Mouse (Mus musculus) left cerebral cortex, postnatal 10 days (tissue): ENCODE measurements around the gene Celf6. TPM values are rescaled to one million over a fixed set of nuclear protein-coding genes. Genes with fewer than 3 reads are reported as not detected.

Source experiments
- DNase-seq, 2 experiments: peaks; one replicate each; pipeline ENCODE4 v3.0.0; 2021 to 2022; ENCODE audit warnings: low spot score in 2 of 2, mixed read lengths in 1 of 2; ENCODE audit errors: extremely low spot score in 1 of 2
- intact Hi-C: fragments of 180-260 bp; cut with DNase I; formaldehyde crosslinking; loops from one replicate; pipeline ENCODE4 v1.15.1; 2025
- total RNA-seq, 2 experiments: library from RNA; stranded (reverse); gene quantifications; 2 replicates each; pipeline ENCODE4 v1.2.3; 2021

The Celf6 gene
- total RNA-seq, 2 experiments from 2014 or later = 37.5 to 40.1 TPM

DNA sequence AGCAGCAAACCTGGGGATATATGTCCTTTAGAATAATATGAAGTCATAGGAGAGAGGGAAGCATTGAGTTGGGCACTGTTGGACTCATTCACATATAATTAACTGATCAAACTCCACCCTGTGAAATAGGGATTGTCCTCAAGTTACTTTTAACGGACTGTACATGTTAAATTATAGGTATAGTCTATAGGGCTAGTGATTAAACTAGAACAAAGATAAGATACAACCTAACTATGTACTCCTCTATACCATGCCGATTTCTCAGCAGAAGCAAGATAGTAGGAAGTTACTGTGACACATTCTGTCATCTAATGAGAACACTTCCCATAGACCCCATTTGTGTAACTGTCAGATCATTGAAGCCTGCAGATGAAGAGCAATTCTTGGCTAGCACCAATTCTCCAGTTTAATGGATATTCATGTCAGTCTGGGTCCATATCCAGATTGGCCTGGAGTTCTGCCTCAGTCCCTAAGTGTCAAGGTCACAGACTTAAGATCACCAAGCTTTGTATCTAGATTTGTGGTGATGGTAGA lies 76.8 kb downstream of the Celf6 start:
- intact Hi-C loops = loop anchor here (5.0 kb wide), 1 partner anchor 37 kb away; the partner anchor contains the start of gene Parp6
- DNase-seq = no peak

GRCm38 (mm10) chr9:59655958-59656634 lies 78.4 kb downstream of the Celf6 start, which contains the start of gene Pkm:
Gene Pkm, plus strand, starts transcription at chr9:59656368.
- intact Hi-C loops = no loop called here
- peak; percentile 96 to 97 for DNase-seq

Other genes with a start within 250 kb of the Celf6 start
- gene Bbs4, start 224.4 kb upstream of the Celf6 start, total RNA-seq = 10 to 100 TPM; 38.5 to 39.5 TPM
- gene Arih1, start 91.3 kb upstream of the Celf6 start, total RNA-seq = 100 to 1,000 TPM; 107 TPM
- 10 to 100 TPM; 33.4 to 34.2 TPM for gene Hexa, start 38.4 kb upstream of the Celf6 start, total RNA-seq
- 1 to 10 TPM; 2.7 to 3.6 TPM for gene Tmem202, start 38.1 kb upstream of the Celf6 start, total RNA-seq
- gene Parp6, start 39.4 kb downstream of the Celf6 start, total RNA-seq = 100 to 1,000 TPM; 210 to 217 TPM
- 100 to 1,000 TPM; 687 to 749 TPM for gene Pkm, start 78.5 kb downstream of the Celf6 start, total RNA-seq
- gene Gramd2, start 102.2 kb downstream of the Celf6 start, total RNA-seq = 10 to 100 TPM; 13.3 to 14.6 TPM
- 1 to 10 TPM; 5.0 to 6.3 TPM for gene Senp8, start 172.8 kb downstream of the Celf6 start, total RNA-seq
- 10 to 100 TPM; 71.7 to 75.9 TPM for gene Myo9a, start 173.0 kb downstream of the Celf6 start, total RNA-seq